Mouse (Mus musculus) stomach, postnatal 0 days (tissue): ENCODE results near the gene Maats1.

ENCODE experiments used
- CTCF ChIP-seq: IDR thresholded peaks from 2 replicates; pipeline ENCODE4 v1.5.1; 2016; ENCODE audit warnings: antibody characterized with exemption, low read depth, mild to moderate bottlenecking, moderate library complexity
- EP300 ChIP-seq: optimal IDR thresholded peaks from 2 replicates; pipeline ENCODE3; 2016; ENCODE audit warnings: antibody characterized with exemption

- no peak for TF ChIP-seq EP300
- TF ChIP-seq CTCF = no peak
Observed at GRCm38 (mm10) chr16:38354185-38354913, 12.4 kb upstream of the Maats1 start.
